Mouse (Mus musculus): ENCODE measurements around the gene Slc22a7. TPM values are rescaled to one million over a fixed set of nuclear protein-coding genes. Genes with fewer than 3 reads are reported as not detected.

Gene Slc22a7
- total RNA-seq, 2 experiments from 2014 or later: not detected

DNA sequence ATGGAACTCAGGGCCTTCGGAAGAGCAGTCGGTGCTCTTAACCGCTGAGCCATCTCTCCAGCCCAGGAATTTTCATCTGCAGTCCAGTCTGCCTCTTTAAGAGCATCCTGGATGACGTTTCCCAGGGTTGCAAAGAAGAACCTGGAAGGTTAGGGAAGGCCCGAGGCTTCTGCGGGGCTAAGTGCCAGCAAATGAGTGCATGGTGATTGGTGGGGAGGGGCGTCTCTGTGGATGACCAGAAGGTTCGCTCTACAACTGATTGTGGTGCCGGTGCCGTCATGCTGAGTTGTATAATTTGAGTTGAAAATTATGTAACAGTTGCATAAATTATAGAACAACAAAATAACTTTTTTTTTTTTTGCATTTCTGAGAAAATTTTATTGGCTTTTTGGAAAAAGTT is 919 bp upstream of the Slc22a7 start:
- intact Hi-C loops (cut with DNase I): no loop called here
- DNase-seq: no peak

DNA sequence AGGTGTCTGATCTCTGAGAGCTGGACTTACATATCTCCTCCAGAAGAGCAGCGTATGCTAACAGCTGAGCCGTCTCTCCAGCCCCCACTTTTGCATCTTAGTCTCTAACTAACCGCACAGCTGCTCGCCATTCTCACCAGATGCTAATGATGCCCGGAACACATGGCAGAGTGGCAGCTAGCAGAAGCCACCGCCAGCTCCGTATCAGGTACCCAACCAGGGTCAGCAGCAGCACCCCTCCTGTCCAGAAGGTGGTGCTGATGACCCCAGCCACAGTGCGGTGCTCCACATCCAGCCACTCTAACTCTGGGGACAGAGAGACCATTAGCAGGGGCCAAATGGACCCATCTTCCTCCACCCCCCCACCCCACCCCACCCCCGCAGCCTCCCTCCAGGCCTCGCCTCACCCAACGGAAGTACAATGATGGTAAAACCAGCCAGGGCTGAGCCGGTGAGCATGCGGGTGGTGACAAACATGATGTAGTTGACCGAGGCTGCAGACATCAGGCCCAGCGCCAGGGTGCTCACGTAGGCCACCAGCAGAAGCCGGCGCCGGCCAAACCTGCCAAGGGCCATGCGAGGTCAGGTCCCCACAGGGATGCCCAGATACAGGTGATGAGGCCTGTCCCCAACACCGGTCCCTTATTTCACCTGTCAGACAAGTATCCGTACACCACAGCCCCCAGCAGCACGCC is 1.4 kb downstream of the Slc22a7 start:
- no peak for DNase-seq

DNA sequence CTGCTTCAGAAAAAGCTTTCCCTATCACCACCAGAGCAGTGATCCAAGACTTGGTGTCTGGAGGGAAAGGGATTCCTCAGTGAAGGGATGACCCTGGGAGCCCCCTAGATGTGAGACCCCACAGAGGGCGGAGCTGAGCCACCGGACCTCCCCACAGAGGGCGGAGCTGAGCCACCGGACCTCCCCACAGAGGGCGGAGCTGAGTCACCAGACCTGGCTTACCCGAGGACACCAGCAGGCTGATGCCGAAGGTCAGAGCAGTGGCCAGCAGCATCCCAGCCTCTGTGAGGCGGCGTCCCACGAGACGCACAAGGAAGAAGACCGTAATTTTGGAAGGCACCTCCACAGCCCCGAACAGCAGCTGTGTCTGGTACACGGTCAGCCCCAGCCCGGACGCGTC is 4.6 kb downstream of the Slc22a7 start:
- intact Hi-C loops (cut with DNase I): loop anchor here (2.0 kb wide), 1 partner anchor 71 kb away; no protein-coding TSS in a partner anchor
- DNase-seq: no peak

More for the DNA sequence above, 1.4 kb downstream of the Slc22a7 start:
- intact Hi-C loops (cut with DNase I): no loop called here

DNA sequence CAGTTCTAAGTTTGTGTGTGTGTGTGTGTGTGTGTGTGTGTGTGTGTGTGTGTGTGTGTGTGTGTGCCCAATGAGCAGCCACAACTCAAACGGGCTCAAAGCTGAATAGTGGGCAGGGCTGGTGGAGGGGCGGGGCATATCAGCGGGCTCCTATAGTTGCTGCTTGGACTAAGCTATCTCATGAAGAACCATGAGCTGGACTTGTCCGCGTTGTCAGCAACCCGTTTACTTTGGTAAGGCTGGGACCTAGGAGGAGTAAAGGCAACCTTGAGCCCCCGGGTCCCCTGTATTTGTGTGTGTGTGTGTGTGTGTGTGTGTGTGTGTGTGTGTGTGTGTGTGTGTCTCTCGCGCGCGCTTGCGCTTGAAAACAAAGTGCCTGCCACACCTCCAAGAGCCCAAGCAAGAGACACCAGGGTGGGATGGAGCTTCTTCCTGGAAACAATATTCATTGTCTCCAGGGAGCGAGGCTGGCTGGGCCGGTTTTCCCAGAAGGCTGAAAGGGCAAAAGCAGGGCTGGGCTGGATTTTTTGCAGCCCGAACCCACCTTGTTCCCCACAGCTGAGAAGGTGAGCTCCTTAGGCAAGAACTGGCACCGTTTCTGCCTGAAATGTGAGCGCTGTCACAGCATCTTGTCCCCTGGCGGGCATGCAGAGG is 9.4 kb downstream of the Slc22a7 start, which contains the start of gene Crip3:
Gene Crip3, plus strand, starts transcription at position 166 of the 654 bp plus-strand sequence.
- intact Hi-C loops (cut with DNase I): no loop called here
- DNase-seq: no peak

DNA sequence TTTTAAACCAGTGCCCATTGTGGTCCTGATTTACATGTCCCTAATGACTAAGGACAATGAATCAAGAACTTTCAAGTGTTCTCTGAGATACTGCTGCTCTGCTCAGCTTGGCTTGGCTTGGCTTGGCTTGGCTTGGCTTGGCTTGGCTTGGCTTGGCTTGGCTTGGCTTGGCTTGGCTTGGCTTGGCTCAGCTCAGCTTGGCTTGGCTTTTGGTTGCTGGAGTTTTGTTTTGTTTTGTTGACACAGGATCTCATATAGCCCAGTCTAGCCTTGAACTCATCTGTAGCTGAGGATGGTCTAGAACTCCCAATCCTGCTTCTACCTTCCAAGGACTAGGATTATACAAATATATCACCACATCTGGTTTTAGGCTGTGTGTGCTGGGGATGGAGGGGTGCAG is 11.8 kb downstream of the Slc22a7 start:
- no peak for DNase-seq
- intact Hi-C loops (cut with DNase I): no loop called here

GRCm38 (mm10) chr17:46419717-46420116 is 18.5 kb downstream of the Slc22a7 start:
- no peak for DNase-seq
- intact Hi-C loops (cut with DNase I): no loop called here

- no peak for DNase-seq
- intact Hi-C loops (cut with DNase I): no loop called here
Observed at GRCm38 (mm10) chr17:46418628-46419027, 19.6 kb downstream of the Slc22a7 start.

GRCm38 (mm10) chr17:46408478-46408877 is 29.8 kb downstream of the Slc22a7 start:
- intact Hi-C loops (cut with DNase I): no loop called here
- DNase-seq: no peak

GRCm38 (mm10) chr17:46394631-46395030 is 43.6 kb downstream of the Slc22a7 start:
- intact Hi-C loops (cut with DNase I): no loop called here
- DNase-seq: no peak

DNA sequence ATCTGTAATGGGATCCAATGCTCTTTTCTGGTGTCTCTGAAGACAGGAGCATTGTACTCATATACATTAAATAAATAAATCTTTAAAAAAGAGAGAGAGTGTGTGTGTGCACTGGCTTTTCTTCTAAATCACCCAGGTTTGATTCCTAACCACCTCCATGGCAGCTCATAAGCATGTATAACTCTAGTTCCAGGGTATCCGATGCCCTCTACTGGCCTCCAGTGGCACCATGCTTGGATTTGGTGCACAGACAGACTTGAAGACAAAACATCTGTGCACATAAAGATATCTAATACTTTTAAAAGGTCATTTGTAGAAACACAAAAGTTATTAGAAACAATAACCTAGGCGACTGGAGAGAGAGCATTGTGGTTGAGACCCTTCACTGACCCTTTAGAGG is 45.2 kb downstream of the Slc22a7 start:
- DNase-seq: no peak
- intact Hi-C loops (cut with DNase I): no loop called here

DNA sequence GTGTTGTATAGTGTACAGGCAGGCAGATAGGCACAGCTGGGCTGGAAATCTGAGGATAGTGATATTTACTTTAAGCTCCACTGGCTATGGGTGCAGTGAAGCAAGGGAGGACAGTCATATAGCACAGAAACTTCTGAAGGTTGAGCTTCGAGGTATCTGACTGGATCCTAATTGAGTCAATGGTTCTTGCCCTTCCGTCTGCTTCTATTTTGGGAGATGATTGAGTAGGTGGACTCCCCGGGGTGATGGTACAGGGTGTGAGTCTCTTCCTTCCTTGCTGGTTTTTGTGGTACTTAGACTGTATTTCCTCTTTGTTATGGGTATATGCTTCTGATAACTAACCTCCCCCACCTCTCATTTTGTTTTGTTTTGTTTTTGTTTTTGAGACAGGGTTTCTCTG is 50.1 kb downstream of the Slc22a7 start:
- intact Hi-C loops (cut with DNase I): loop anchor here (5.0 kb wide), 1 partner anchor 61 kb away; the partner anchor contains the start of gene Abcc10
- DNase-seq: no peak

GRCm38 (mm10) chr17:46384061-46384801 is 54.0 kb downstream of the Slc22a7 start:
- peak in 1 of 2 experiments; percentile 31 for DNase-seq
- intact Hi-C loops (cut with DNase I): loop anchor here (5.0 kb wide), 2 partner anchors 102 to 117 kb away; partner anchors contain the start of gene Tjap1

DNA sequence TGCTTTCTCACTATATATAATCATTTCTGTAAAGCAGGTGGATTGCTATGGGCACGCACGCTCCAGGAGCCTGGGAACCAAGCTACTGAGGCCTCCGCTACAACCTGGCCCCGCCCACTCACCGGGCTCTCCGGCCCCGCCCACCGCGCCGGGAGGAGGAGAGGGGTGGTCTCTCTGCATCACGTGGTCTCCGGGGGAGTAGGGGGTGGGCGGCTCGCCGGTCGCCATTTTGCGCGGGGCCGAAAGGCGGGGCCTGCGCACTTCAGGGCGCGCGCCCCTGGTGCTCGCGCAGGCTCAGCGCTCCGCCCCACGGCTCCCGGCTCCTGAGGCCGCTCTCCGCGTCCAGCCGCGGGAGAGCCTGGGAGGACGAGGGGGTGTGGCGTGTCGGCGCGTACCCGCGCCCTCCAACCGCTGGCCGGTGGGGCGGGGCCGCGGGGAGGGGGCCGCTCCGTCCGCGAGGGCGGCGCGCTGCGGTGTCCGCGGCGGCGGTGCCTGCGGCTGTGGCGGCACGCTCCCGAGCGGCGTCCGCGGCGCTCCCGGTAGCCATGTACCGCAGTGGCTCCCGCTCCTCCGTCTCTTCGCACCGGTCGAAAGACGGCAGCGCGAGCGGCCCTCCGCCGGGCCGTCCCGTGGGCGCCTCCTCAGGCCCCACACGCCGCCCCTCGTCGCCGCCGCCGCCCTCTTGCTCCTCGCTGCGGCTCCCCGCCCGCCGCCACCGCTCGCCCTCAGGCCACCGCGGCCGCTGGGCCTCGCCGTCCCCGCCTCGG is 54.8 kb downstream of the Slc22a7 start, which contains the start of gene Zfp318:
Gene Zfp318, plus strand, starts transcription at position 438 of the 767 bp plus-strand sequence.
- intact Hi-C loops (cut with DNase I): loop anchor here (5.0 kb wide), 2 partner anchors 101 to 116 kb away; partner anchors contain the start of gene Tjap1
- DNase-seq: peak; percentile 93 to 97

Other genes starting within 250 kb of the Slc22a7 start
- 10 to 100 TPM; 11.4 to 12.5 TPM for gene Polh, start 235.8 kb downstream of the Slc22a7 start, total RNA-seq (2021)
- 1 to 10 TPM; 9.3 to 9.9 TPM for gene Xpo5, start 235.7 kb downstream of the Slc22a7 start, total RNA-seq (2021)
- gene Polr1c, start 190.4 kb downstream of the Slc22a7 start, total RNA-seq (2021): 10 to 100 TPM; 11.8 to 13.5 TPM
- 10 to 100 TPM; 48.7 to 58.4 TPM for gene Yipf3, start 190.4 kb downstream of the Slc22a7 start, total RNA-seq (2021)
- gene Lrrc73, start 184.9 kb downstream of the Slc22a7 start, total RNA-seq (2021): under 1 TPM; 0.23 to 0.39 TPM
- 10 to 100 TPM; 35.4 to 43.6 TPM for gene Tjap1, start 155.4 kb downstream of the Slc22a7 start, total RNA-seq (2021)
- under 1 TPM in 1 of 2 experiments, not detected in 1; 0.49 TPM for gene Dlk2, start 141.0 kb downstream of the Slc22a7 start, total RNA-seq (2021)
- 1 to 10 TPM; 2.2 to 2.5 TPM for gene Abcc10, start 110.1 kb downstream of the Slc22a7 start, total RNA-seq (2021)
- 10 to 100 TPM; 10.2 to 11.6 TPM for gene Zfp318, start 54.7 kb downstream of the Slc22a7 start, total RNA-seq (2021)
- gene Crip3, start 9.5 kb downstream of the Slc22a7 start, total RNA-seq (2021): under 1 TPM; 0.38 to 0.39 TPM
- under 1 TPM; 0.36 to 0.39 TPM for gene Ttbk1, start 49.2 kb upstream of the Slc22a7 start, total RNA-seq (2021)
- gene Dnph1, start 58.3 kb upstream of the Slc22a7 start, total RNA-seq (2021): 1 to 10 TPM; 4.9 to 6.7 TPM
- gene Cul9, start 107.9 kb upstream of the Slc22a7 start, total RNA-seq (2021): 10 to 100 TPM; 11.2 to 11.4 TPM
- 10 to 100 TPM; 70.4 to 74.9 TPM for gene Srf, start 117.7 kb upstream of the Slc22a7 start, total RNA-seq (2021)
- gene Ptk7, start 191.0 kb upstream of the Slc22a7 start, total RNA-seq (2021): under 1 TPM; 0.79 to 0.94 TPM
- 10 to 100 TPM; 11.7 to 11.8 TPM for gene Klc4, start 207.6 kb upstream of the Slc22a7 start, total RNA-seq (2021)
- 100 to 1,000 TPM in 1 of 2 experiments, 10 to 100 TPM in 1; 99.4 to 102 TPM for gene Mrpl2, start 207.8 kb upstream of the Slc22a7 start, total RNA-seq (2021)
- 1 to 10 TPM; 5.8 to 5.9 TPM for gene Cul7, start 211.9 kb upstream of the Slc22a7 start, total RNA-seq (2021)
- 1 to 10 TPM; 7.5 to 9.9 TPM for gene Rrp36, start 235.9 kb upstream of the Slc22a7 start, total RNA-seq (2021)
- gene Mea1, start 240.3 kb upstream of the Slc22a7 start, total RNA-seq (2021): 10 to 100 TPM; 29.8 to 39.0 TPM
- 100 to 1,000 TPM; 110 to 123 TPM for gene Klhdc3, start 242.5 kb upstream of the Slc22a7 start, total RNA-seq (2021)